Mouse (Mus musculus) heart, embryonic 12.5 days (tissue): ENCODE results near the gene Mrtfa. TPM values are rescaled to one million over a fixed set of nuclear protein-coding genes. Genes with fewer than 3 reads are reported as not detected.
A peak's percentile ranks its signal among the peaks of the same experiment; 100 is the strongest.

Source experiments
- ATAC-seq: fragments of 200-750 bp; cut with Nextera tagmentation; 2 replicates; pipeline ENCODE4 v1.8.0; 2017; ENCODE audit warnings: moderate TSS enrichment, moderate library complexity; ENCODE audit not compliant: insufficient number of reproducible peaks, low FRiP score
- H3K27ac ChIP-seq: fragments of 300-500 bp; sonication (generic); 2 replicates; pipeline ENCODE4 v1.5.1; 2016; ENCODE audit warnings: mild to moderate bottlenecking, moderate library complexity; ENCODE audit not compliant: poor library complexity, severe bottlenecking
- H3K27me3 ChIP-seq: fragments of 300-500 bp; sonication (generic); replicated peaks from 2 replicates; pipeline ENCODE4 v1.6.1; 2016; ENCODE audit warnings: mild to moderate bottlenecking, moderate library complexity
- H3K36me3 ChIP-seq: fragments of 300-500 bp; sonication (generic); 2 replicates; pipeline ENCODE4 v1.6.1; 2016; ENCODE audit warnings: mild to moderate bottlenecking, moderate library complexity
- H3K4me1 ChIP-seq: fragments of 300-500 bp; sonication (generic); replicated peaks from 2 replicates; pipeline ENCODE4 v1.6.1; 2016; ENCODE audit warnings: mild to moderate bottlenecking
- H3K4me2 ChIP-seq: fragments of 300-500 bp; sonication (generic); 2 replicates; pipeline ENCODE4 v1.6.1; 2016; ENCODE audit warnings: mild to moderate bottlenecking, moderate library complexity
- H3K4me3 ChIP-seq: fragments of 300-500 bp; sonication (generic); 2 replicates; pipeline ENCODE4 v1.5.1; 2016; ENCODE audit warnings: mild to moderate bottlenecking
- H3K9ac ChIP-seq: fragments of 300-500 bp; sonication (generic); 2 replicates; pipeline ENCODE4 v1.6.1; 2016; ENCODE audit warnings: mild to moderate bottlenecking, moderate library complexity
- H3K9me3 ChIP-seq: fragments of 300-500 bp; sonication (generic); replicated peaks from 2 replicates; pipeline ENCODE4 v1.6.1; 2016; ENCODE audit warnings: mild to moderate bottlenecking, moderate library complexity
- WGBS: fragments of 180-500 bp; shearing (Covaris S2); methylation state at CpG from one replicate; pipeline ENCODE4 v1.1.7; 2016; 5-methylcytosine and 5-hydroxymethylcytosine counted together
- polyA plus RNA-seq: library from polyadenylated mRNA; unstranded; fragments of >200 nt; fragmentation: Nextera tagmentation; extraction: Ambion mirVana; gene quantifications from 2 replicates; pipeline ENCODE4 v1.2.1, GENCODE M21; 2016

Mrtfa gene
- polyA plus RNA-seq, 1 experiment from 2014 or later: 19.4 TPM

DNA sequence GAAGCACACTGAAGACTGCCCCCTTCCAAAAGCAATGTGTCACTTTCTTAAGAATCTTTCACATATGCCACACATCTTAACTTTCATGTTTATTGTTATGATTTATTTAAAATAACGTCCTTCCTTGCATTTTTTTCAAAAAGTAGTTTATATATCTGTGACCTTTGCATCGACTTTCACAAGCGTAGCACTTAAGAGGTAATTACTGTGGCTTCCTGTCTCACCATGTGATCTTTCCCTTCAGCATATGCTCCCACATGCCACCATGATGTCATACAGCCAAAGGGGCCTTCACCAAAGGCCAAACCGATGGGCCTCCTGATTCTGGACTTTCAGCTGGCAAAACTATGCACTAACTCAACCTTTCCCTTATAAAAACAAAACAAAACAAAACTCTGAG is 109.3 kb downstream of the Mrtfa start:
- Histone ChIP-seq H3K27me3 (no peaks in the 10 kb centered on the region), H3K4me3 (no peak overlapping the region), H3K27ac (no peak overlapping the region), H3K4me2 (no peak overlapping the region), H3K36me3 (no peaks in the 10 kb centered on the region), H3K9me3 (no peaks in the 10 kb centered on the region), H3K9ac (no peak overlapping the region), H3K4me1 (peaks cover 22% of the 10 kb centered on the region)
- ATAC-seq: no peak
- WGBS: 67% methylated on average over 4 of the region's 4 CpGs

DNA sequence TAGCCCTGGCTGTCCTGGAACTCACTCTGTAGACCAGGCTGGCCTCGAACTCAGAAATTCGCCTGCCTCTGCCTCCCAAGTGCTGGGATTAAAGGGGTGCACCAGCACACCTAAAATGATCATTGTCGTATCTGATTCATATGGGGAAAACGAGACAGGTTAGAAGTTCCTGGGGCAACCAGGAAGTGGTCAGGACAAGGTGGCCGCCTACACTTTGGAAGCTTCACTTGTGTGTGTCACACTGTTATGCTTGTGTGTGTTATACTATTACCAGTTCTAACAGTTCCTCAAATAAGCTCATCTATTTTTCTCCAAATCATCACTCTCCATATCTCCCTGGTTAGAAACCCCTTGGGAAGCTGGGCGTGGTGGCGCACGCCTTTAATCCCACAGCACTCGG is 110.2 kb downstream of the Mrtfa start:
- 90% methylated on average over 9 of the region's 9 CpGs for whole genome bisulfite sequencing
- H3K9me3 ChIP-seq: no peaks in the 10 kb centered on the region
- ATAC-seq: no peak
- H3K27me3 ChIP-seq: no peaks in the 10 kb centered on the region
- H3K4me3 ChIP-seq: no peak overlapping the region
- no peak overlapping the region for H3K27ac ChIP-seq
- H3K9ac ChIP-seq: no peak overlapping the region
- peaks cover 16% of the 10 kb centered on the region for H3K4me1 ChIP-seq
- H3K4me2 ChIP-seq: no peak overlapping the region
- peaks cover 3% of the 10 kb centered on the region; the same call in 1 of the 2 replicates for H3K36me3 ChIP-seq

GRCm38 (mm10) chr15:81079255-81079654 is 111.3 kb downstream of the Mrtfa start:
- Histone ChIP-seq H3K36me3 (peaks cover 7% of the 10 kb centered on the region; the same call in 1 of the 2 replicates), H3K9me3 (0 out of 2 replicates have a peak, but pooled peaks cover 3% of the 10 kb centered on the region), H3K9ac (no peak overlapping the region), H3K27ac (no peak overlapping the region), H3K4me2 (no peak overlapping the region), H3K4me1 (peaks cover 14% of the 10 kb centered on the region), H3K4me3 (no peak overlapping the region), H3K27me3 (no peaks in the 10 kb centered on the region)
- WGBS: 73% methylated on average over 3 of the region's 3 CpGs
- ATAC-seq: no peak

DNA sequence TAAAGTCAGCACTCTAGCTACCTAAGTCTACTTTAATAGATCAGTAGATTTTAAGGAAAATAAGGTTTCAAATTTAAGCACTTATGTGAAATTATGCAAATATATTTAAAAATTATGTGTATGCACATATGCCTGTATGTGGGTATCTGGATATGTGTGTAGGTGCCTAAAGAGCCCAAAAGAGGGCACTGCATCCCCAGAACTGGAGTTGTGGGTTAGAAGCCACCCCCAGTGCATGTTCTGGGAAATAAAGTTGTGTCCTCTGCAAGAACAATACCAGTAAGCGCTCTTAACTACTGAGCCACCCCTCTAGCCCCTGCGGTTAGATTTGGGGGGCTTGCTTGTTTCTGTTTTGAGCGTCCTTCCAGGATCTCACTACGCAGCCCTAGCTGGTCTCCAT is 113.0 kb downstream of the Mrtfa start:
- WGBS: 91% methylated on average over 4 of the region's 4 CpGs
- H3K4me3 ChIP-seq: no peak overlapping the region
- peaks cover 7% of the 10 kb centered on the region; the same call in 1 of the 2 replicates for H3K36me3 ChIP-seq
- no peak for ATAC-seq
- no peak overlapping the region for H3K4me2 ChIP-seq
- H3K27me3 ChIP-seq: 0 out of 2 replicates have a peak, but pooled peaks cover 2% of the 10 kb centered on the region
- H3K4me1 ChIP-seq: peaks cover 8% of the 10 kb centered on the region; the same call in 1 of the 2 replicates
- H3K9ac ChIP-seq: no peak overlapping the region
- H3K27ac ChIP-seq: no peak overlapping the region
- H3K9me3 ChIP-seq: 0 out of 2 replicates have a peak, but pooled peaks cover 3% of the 10 kb centered on the region

DNA sequence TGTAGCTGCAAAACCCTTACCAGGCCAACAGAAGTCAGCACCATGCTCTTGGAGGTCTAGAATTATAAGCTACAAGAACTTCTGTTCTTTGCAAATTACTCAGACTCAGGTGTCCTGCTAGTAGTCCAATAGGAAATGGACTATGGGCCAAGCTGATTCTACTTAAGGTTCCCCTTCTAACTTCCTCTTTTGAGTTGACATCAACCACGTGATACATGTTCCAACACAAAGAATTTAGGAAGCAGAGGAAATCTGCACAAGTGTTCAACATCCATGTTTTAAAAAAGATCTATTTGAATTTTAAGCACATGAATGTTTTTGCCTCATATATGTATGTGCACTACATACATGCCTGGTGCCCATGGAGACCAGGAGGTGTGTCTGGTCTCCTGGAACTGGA is 116.0 kb downstream of the Mrtfa start:
- ATAC-seq: no peak
- Histone ChIP-seq H3K27me3 (peaks cover 18% of the 10 kb centered on the region; the same call in 1 of the 2 replicates), H3K36me3 (peaks cover 7% of the 10 kb centered on the region; the same call in 1 of the 2 replicates), H3K4me2 (no peak overlapping the region), H3K9ac (no peak overlapping the region), H3K9me3 (0 out of 2 replicates have a peak, but pooled peaks cover 3% of the 10 kb centered on the region), H3K4me3 (no peak overlapping the region), H3K4me1 (peaks cover 7% of the 10 kb centered on the region; the same call in 1 of the 2 replicates), H3K27ac (no peak overlapping the region)
- 82% methylated on average over 1 of the region's 1 CpGs for WGBS

DNA sequence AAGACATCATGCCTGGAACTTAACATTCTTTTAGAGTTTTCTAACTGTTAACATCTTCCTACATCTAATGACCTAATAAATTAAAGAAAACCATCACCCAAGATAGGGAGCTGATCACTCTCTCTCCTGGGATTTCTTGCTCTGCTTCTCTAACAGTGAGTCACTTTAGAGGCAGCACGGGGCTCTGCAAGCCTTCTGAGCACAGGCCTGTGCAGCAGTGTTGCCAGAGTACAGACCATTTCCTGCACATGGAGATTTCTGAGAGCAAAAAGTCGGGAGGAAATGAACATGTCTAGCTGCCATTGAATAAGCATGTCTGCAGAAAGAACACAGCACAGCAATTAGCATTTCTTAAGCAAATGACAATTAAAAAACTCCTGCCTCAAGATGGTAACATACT is 116.8 kb downstream of the Mrtfa start:
- Histone ChIP-seq H3K36me3 (peaks cover 7% of the 10 kb centered on the region; the same call in 1 of the 2 replicates), H3K4me2 (no peak overlapping the region), H3K27ac (peak overlapping the region; percentile 8; the same call in 1 of the 2 replicates), H3K4me1 (0 out of 2 replicates have a peak, but pooled peaks cover 2% of the 10 kb centered on the region), H3K9me3 (0 out of 2 replicates have a peak, but pooled peaks cover 3% of the 10 kb centered on the region), H3K4me3 (no peak overlapping the region), H3K9ac (no peak overlapping the region), H3K27me3 (peaks cover 26% of the 10 kb centered on the region)
- 50% methylated on average over 2 of the region's 2 CpGs for WGBS
- ATAC-seq: no peak

- Histone ChIP-seq H3K4me2 (no peak overlapping the region), H3K27me3 (peaks cover 29% of the 10 kb centered on the region), H3K4me1 (0 out of 2 replicates have a peak, but pooled peaks cover 5% of the 10 kb centered on the region), H3K36me3 (peaks cover 7% of the 10 kb centered on the region; the same call in 1 of the 2 replicates), H3K4me3 (no peak overlapping the region), H3K9me3 (0 out of 2 replicates have a peak, but pooled peaks cover 3% of the 10 kb centered on the region), H3K27ac (no peak overlapping the region), H3K9ac (no peak overlapping the region)
- ATAC-seq: no peak
- WGBS: 74% methylated on average over 2 of the region's 2 CpGs
Measured at GRCm38 (mm10) chr15:81072748-81073147, 117.8 kb downstream of the Mrtfa start.

- no peak overlapping the region for H3K27ac ChIP-seq
- peaks cover 5% of the 10 kb centered on the region; the same call in 1 of the 2 replicates for H3K36me3 ChIP-seq
- 54% methylated on average over 1 of the region's 1 CpGs for whole genome bisulfite sequencing
- H3K27me3 ChIP-seq: peaks cover 30% of the 10 kb centered on the region
- no peak for ATAC-seq
- 0 out of 2 replicates have a peak, but pooled peaks cover 3% of the 10 kb centered on the region for H3K9me3 ChIP-seq
- H3K4me2 ChIP-seq: no peak overlapping the region
- peaks cover 24% of the 10 kb centered on the region for H3K4me1 ChIP-seq
- no peak overlapping the region for H3K9ac ChIP-seq
- no peak overlapping the region for H3K4me3 ChIP-seq
Measured at GRCm38 (mm10) chr15:81070470-81070869, 120.1 kb downstream of the Mrtfa start.

- H3K36me3 ChIP-seq: no peaks in the 10 kb centered on the region
- no peak overlapping the region for H3K27ac ChIP-seq
- no peak overlapping the region for H3K4me3 ChIP-seq
- peaks cover 39% of the 10 kb centered on the region for H3K27me3 ChIP-seq
- no peak for ATAC-seq
- no peak overlapping the region for H3K9ac ChIP-seq
- H3K4me1 ChIP-seq: peaks cover 27% of the 10 kb centered on the region
- 90% methylated on average over 5 of the region's 5 CpGs for WGBS
- H3K4me2 ChIP-seq: no peak overlapping the region
- no peaks in the 10 kb centered on the region for H3K9me3 ChIP-seq
Measured at GRCm38 (mm10) chr15:81068641-81069381, 121.7 kb downstream of the Mrtfa start.

GRCm38 (mm10) chr15:81067761-81068160 is 122.8 kb downstream of the Mrtfa start:
- 93% methylated on average over 3 of the region's 3 CpGs for WGBS
- Histone ChIP-seq H3K4me2 (no peak overlapping the region), H3K36me3 (no peaks in the 10 kb centered on the region)

GRCm38 (mm10) chr15:81066976-81067375 is 123.6 kb downstream of the Mrtfa start:
- Histone ChIP-seq H3K27ac (no peak overlapping the region), H3K27me3 (peaks cover 36% of the 10 kb centered on the region), H3K4me2 (peak overlapping the region; percentile 36), H3K4me1 (peaks cover 38% of the 10 kb centered on the region), H3K9ac (no peak overlapping the region), H3K36me3 (no peaks in the 10 kb centered on the region), H3K9me3 (no peaks in the 10 kb centered on the region), H3K4me3 (no peak overlapping the region)
- WGBS: 19% methylated on average over 5 of the region's 5 CpGs
- ATAC-seq: 0 out of 2 replicates have a peak, but pooled peaks have one; percentile 29

More at GRCm38 (mm10) chr15:81067761-81068160, 122.8 kb downstream of the Mrtfa start:
- ATAC-seq: no peak
- H3K4me1 ChIP-seq: peaks cover 30% of the 10 kb centered on the region
- no peak overlapping the region for H3K4me3 ChIP-seq
- no peak overlapping the region for H3K9ac ChIP-seq
- H3K9me3 ChIP-seq: no peaks in the 10 kb centered on the region
- no peak overlapping the region for H3K27ac ChIP-seq
- H3K27me3 ChIP-seq: peaks cover 41% of the 10 kb centered on the region
